In genomic region chr17:55968210-55968609, GRCm38 (mm10) we compare ENCODE assay signal across 12 mouse cellular contexts. TPM values are rescaled to one million over a fixed set of nuclear protein-coding genes. Genes with fewer than 3 reads are reported as not detected.
DNase-seq lines count a peak whose midpoint lies in the region; ATAC-seq and TF ChIP-seq lines count a peak whose summit lies in the region.
"Had no signal": no experiment of that assay in that cellular context is flagged by ENCODE, and none has a peak within 500 bp of the region (broad histone marks: within the 10 kb centered on the region; RNA-seq: fewer than 3 reads in every experiment).

No protein-coding gene starts in this region.

- no peak overlapping the region for H3K4me3 ChIP-seq in kidney, adult 2 months (ENCODE audit: insufficient read depth, low read depth, low read length)
- H3K4me3 ChIP-seq in kidney, embryonic 14.5 days (ENCODE audit: low read length): no peak overlapping the region
- H3K4me3 ChIP-seq in heart, embryonic 13.5 days: no peak overlapping the region
- no peak overlapping the region for H3K4me3 ChIP-seq in hindbrain, embryonic 14.5 days (replicated peaks; ENCODE audit: low read length)
- H3K4me3 ChIP-seq in midbrain, embryonic 15.5 days: no peak overlapping the region
- H3K4me3 ChIP-seq in intestine, postnatal 0 days (ENCODE audit: low read depth, low read length): no peak overlapping the region
- H3K4me3 ChIP-seq: erythroblast, embryonic 14.5 days; limb, embryonic 13.5 days had no signal

- H3K4me1 ChIP-seq in kidney, adult 2 months (ENCODE audit: control insufficient read depth, insufficient read depth, low read length): peaks cover 7% of the 10 kb centered on the region; the same call in 1 of the 2 replicates
- H3K4me1 ChIP-seq in kidney, embryonic 14.5 days (ENCODE audit: control insufficient read depth, insufficient read depth, low read length): peaks cover 10% of the 10 kb centered on the region; the same call in 1 of the 2 replicates
- H3K4me1 ChIP-seq in heart, embryonic 13.5 days: peaks cover 39% of the 10 kb centered on the region
- H3K4me1 ChIP-seq in hindbrain, embryonic 14.5 days (replicated peaks; ENCODE audit: control insufficient read depth, insufficient read depth, low read length): peaks cover 30% of the 10 kb centered on the region
- peaks cover 47% of the 10 kb centered on the region for H3K4me1 ChIP-seq in midbrain, embryonic 15.5 days
- 0 out of 2 replicates have a peak, but pooled peaks cover 4% of the 10 kb centered on the region for H3K4me1 ChIP-seq in intestine, postnatal 0 days (replicated peaks; ENCODE audit: control insufficient read depth, insufficient read depth, low read length)

- no peak overlapping the region for H3K4me2 ChIP-seq in kidney, embryonic 14.5 days (replicated peaks; ENCODE audit: low read depth, low read length)
- no peak overlapping the region for H3K4me2 ChIP-seq in heart, embryonic 13.5 days
- H3K4me2 ChIP-seq in hindbrain, embryonic 14.5 days (replicated peaks): no peak overlapping the region
- H3K4me2 ChIP-seq in midbrain, embryonic 15.5 days: no peak overlapping the region
- no peak overlapping the region for H3K4me2 ChIP-seq in intestine, postnatal 0 days (replicated peaks; ENCODE audit: low read depth)
- H3K4me2 ChIP-seq: limb, embryonic 13.5 days had no signal

- H3K9ac ChIP-seq in kidney, embryonic 14.5 days (ENCODE audit: low read depth, low read length): no peak overlapping the region
- H3K9ac ChIP-seq in heart, embryonic 13.5 days: peak overlapping the region; percentile 52; the same call in 1 of the 2 replicates
- H3K9ac ChIP-seq in hindbrain, embryonic 14.5 days: peak overlapping the region; percentile 9; the same call in 1 of the 2 replicates
- H3K9ac ChIP-seq in midbrain, embryonic 15.5 days: no peak overlapping the region
- H3K9ac ChIP-seq in intestine, postnatal 0 days (ENCODE audit: low read depth, low read length): no peak overlapping the region
- H3K9ac ChIP-seq: limb, embryonic 13.5 days had no signal

- ATAC-seq in kidney, embryonic 14.5 days (ENCODE audit: low FRiP score, low TSS enrichment): no peak
- ATAC-seq in heart, embryonic 13.5 days (ENCODE audit: extremely low read depth, insufficient number of reproducible peaks, low FRiP score, low TSS enrichment): no peak
- no peak for ATAC-seq in hindbrain, embryonic 14.5 days (ENCODE audit: low FRiP score)
- no peak for ATAC-seq in midbrain, embryonic 15.5 days (replicated peaks)
- no peak for ATAC-seq in intestine, postnatal 0 days

- no peaks in the 10 kb centered on the region for H3K27me3 ChIP-seq in kidney, adult 2 months (replicated peaks; ENCODE audit: control insufficient read depth, insufficient read depth, low read length)
- H3K27me3 ChIP-seq in kidney, embryonic 14.5 days (ENCODE audit: control insufficient read depth, insufficient read depth, low read length): no peaks in the 10 kb centered on the region
- peaks cover 35% of the 10 kb centered on the region for H3K27me3 ChIP-seq in heart, embryonic 13.5 days (replicated peaks)
- H3K27me3 ChIP-seq in hindbrain, embryonic 14.5 days (ENCODE audit: control insufficient read depth, insufficient read depth, low read length): no peaks in the 10 kb centered on the region
- no peaks in the 10 kb centered on the region for H3K27me3 ChIP-seq in midbrain, embryonic 15.5 days (replicated peaks)
- H3K27me3 ChIP-seq in intestine, postnatal 0 days (replicated peaks; ENCODE audit: control insufficient read depth, insufficient read depth, low read length): peaks cover 20% of the 10 kb centered on the region
- H3K27me3 ChIP-seq: CH12.LX had no signal

- 60% methylated on average over 7 of the region's 7 CpGs for WGBS in kidney, adult 2 months
- WGBS in kidney, embryonic 14.5 days: 72% methylated on average over 7 of the region's 7 CpGs
- WGBS in heart, embryonic 13.5 days: 27% methylated on average over 7 of the region's 7 CpGs
- WGBS in hindbrain, embryonic 14.5 days: 40% methylated on average over 7 of the region's 7 CpGs
- 43% methylated on average over 7 of the region's 7 CpGs for WGBS in midbrain, embryonic 15.5 days
- 73% methylated on average over 7 of the region's 7 CpGs for WGBS in intestine, postnatal 0 days

- H3K36me3 ChIP-seq in kidney, adult 2 months (ENCODE audit: control insufficient read depth, insufficient read depth, low read length): no peaks in the 10 kb centered on the region
- peaks cover 34% of the 10 kb centered on the region for H3K36me3 ChIP-seq in kidney, embryonic 14.5 days (ENCODE audit: control insufficient read depth, insufficient read depth, low read length)
- H3K36me3 ChIP-seq in heart, embryonic 13.5 days: peaks cover 49% of the 10 kb centered on the region
- H3K36me3 ChIP-seq in hindbrain, embryonic 14.5 days (replicated peaks; ENCODE audit: control insufficient read depth, insufficient read depth): peaks cover 40% of the 10 kb centered on the region
- no peaks in the 10 kb centered on the region; the same call in 1 of the 2 replicates for H3K36me3 ChIP-seq in midbrain, embryonic 15.5 days (replicated peaks)
- peaks cover 32% of the 10 kb centered on the region for H3K36me3 ChIP-seq in intestine, postnatal 0 days (ENCODE audit: control insufficient read depth, insufficient read depth)

- no peak for TF ChIP-seq POLR2A in kidney, adult 2 months (IDR thresholded peaks at IDR 0.05; ENCODE audit: low read depth, low read length)

- H3K27ac ChIP-seq in kidney, adult 2 months (ENCODE audit: insufficient read depth, low read depth, low read length): no peak overlapping the region
- H3K27ac ChIP-seq in kidney, embryonic 14.5 days (ENCODE audit: low read depth, low read length): no peak overlapping the region
- H3K27ac ChIP-seq in heart, embryonic 13.5 days (replicated peaks): peak overlapping the region; percentile 24; the same call in 1 of the 2 replicates
- H3K27ac ChIP-seq in hindbrain, embryonic 14.5 days: peak overlapping the region; percentile 90; the same call in 1 of the 2 replicates
- H3K27ac ChIP-seq in midbrain, embryonic 15.5 days: peak overlapping the region; percentile 89
- H3K27ac ChIP-seq in intestine, postnatal 0 days (ENCODE audit: low read depth, low read length): no peak overlapping the region
- H3K27ac ChIP-seq: limb, embryonic 13.5 days had no signal

- no peaks in the 10 kb centered on the region for H3K9me3 ChIP-seq in kidney, embryonic 14.5 days (ENCODE audit: control insufficient read depth, low read length)
- no peaks in the 10 kb centered on the region for H3K9me3 ChIP-seq in heart, embryonic 13.5 days
- no peaks in the 10 kb centered on the region for H3K9me3 ChIP-seq in hindbrain, embryonic 14.5 days (ENCODE audit: control insufficient read depth, low read length)
- no peaks in the 10 kb centered on the region for H3K9me3 ChIP-seq in midbrain, embryonic 15.5 days
- no peaks in the 10 kb centered on the region for H3K9me3 ChIP-seq in intestine, postnatal 0 days (ENCODE audit: control insufficient read depth)
- H3K9me3 ChIP-seq: limb, embryonic 13.5 days had no signal

- TF ChIP-seq CTCF in kidney, adult 2 months (conservative IDR thresholded peaks at IDR 0.05; ENCODE audit: insufficient read depth, insufficient read length, low read depth, low read length): no peak
- TF ChIP-seq CTCF in intestine, postnatal 0 days (IDR thresholded peaks at IDR 0.05; ENCODE audit: low read depth): no peak

- peak; percentile 60 for DNase-seq in kidney, adult 2 months
- DNase-seq in hindbrain, embryonic 14.5 days (ENCODE audit: low spot score): no peak
- no peak for DNase-seq in thymus, postnatal 4 days
- DNase-seq in urinary bladder, postnatal 4 days (ENCODE audit: low spot score in 2 of 2): no peak
- DNase-seq: right cerebral cortex, postnatal 4 days had no signal

RNA-seq across cellular contexts. Expression of gene Shd, which starts 2.1 kb away (rescaled TPM):
- 22.4 and 31.3 TPM in 2 replicates for polyA plus RNA-seq in kidney, adult 2 months (2012; rRNA removed)
- 22.3 and 27.0 TPM in 2 replicates for polyA plus RNA-seq in kidney, embryonic 14.5 days (2014; fragmentation: Nextera tagmentation; extraction: Ambion mirVana)
- polyA plus RNA-seq in heart, embryonic 13.5 days (2015; fragmentation: Nextera tagmentation; extraction: Ambion mirVana): 7.9 and 8.7 TPM in 2 replicates
- polyA plus RNA-seq in hindbrain, embryonic 14.5 days (2014; fragmentation: Nextera tagmentation; extraction: Ambion mirVana): 149 and 167 TPM in 2 replicates
- polyA plus RNA-seq in midbrain, embryonic 15.5 days (2015; fragmentation: Nextera tagmentation; extraction: Ambion mirVana): 209 and 217 TPM in 2 replicates
- polyA plus RNA-seq in intestine, postnatal 0 days (2015; fragmentation: Nextera tagmentation; extraction: Ambion mirVana): 2.7 and 2.9 TPM in 2 replicates
- polyA plus RNA-seq: erythroblast, embryonic 14.5 days had no signal

RNA-seq across cellular contexts. Expression of gene Yju2, which starts 9.3 kb away (rescaled TPM):
- 7.2 and 7.7 TPM in 2 replicates for polyA plus RNA-seq in kidney, adult 2 months (2012; rRNA removed)
- 24.3 and 27.9 TPM in 2 replicates for polyA plus RNA-seq in kidney, embryonic 14.5 days (2014; fragmentation: Nextera tagmentation; extraction: Ambion mirVana)
- 18.0 and 18.8 TPM in 2 replicates for polyA plus RNA-seq in heart, embryonic 13.5 days (2015; fragmentation: Nextera tagmentation; extraction: Ambion mirVana)
- 15.9 and 18.1 TPM in 2 replicates for polyA plus RNA-seq in hindbrain, embryonic 14.5 days (2014; fragmentation: Nextera tagmentation; extraction: Ambion mirVana)
- 24.5 and 25.4 TPM in 2 replicates for polyA plus RNA-seq in midbrain, embryonic 15.5 days (2015; fragmentation: Nextera tagmentation; extraction: Ambion mirVana)
- polyA plus RNA-seq in intestine, postnatal 0 days (2015; fragmentation: Nextera tagmentation; extraction: Ambion mirVana): 10.2 and 10.9 TPM in 2 replicates

RNA-seq across cellular contexts. Expression of gene Ebi3, which starts 15.8 kb away (rescaled TPM):
- 3.1 and 3.5 TPM in 2 replicates for polyA plus RNA-seq in kidney, adult 2 months (2012; rRNA removed)
- 2.0 and 2.2 TPM in 2 replicates for polyA plus RNA-seq in kidney, embryonic 14.5 days (2014; fragmentation: Nextera tagmentation; extraction: Ambion mirVana)
- polyA plus RNA-seq in heart, embryonic 13.5 days (2015; fragmentation: Nextera tagmentation; extraction: Ambion mirVana): 0.34 and 1.3 TPM in 2 replicates
- polyA plus RNA-seq in hindbrain, embryonic 14.5 days (2014; fragmentation: Nextera tagmentation; extraction: Ambion mirVana): 5.6 and 8.1 TPM in 2 replicates
- polyA plus RNA-seq in midbrain, embryonic 15.5 days (2015; fragmentation: Nextera tagmentation; extraction: Ambion mirVana): 7.4 and 8.3 TPM in 2 replicates
- 1.5 and 1.6 TPM in 2 replicates for polyA plus RNA-seq in intestine, postnatal 0 days (2015; fragmentation: Nextera tagmentation; extraction: Ambion mirVana)

RNA-seq across cellular contexts. Expression of gene Fsd1, which starts 18.1 kb away (rescaled TPM):
- polyA plus RNA-seq in kidney, adult 2 months (2012; rRNA removed): 0.36 and 0.48 TPM in 2 replicates
- polyA plus RNA-seq in kidney, embryonic 14.5 days (2014; fragmentation: Nextera tagmentation; extraction: Ambion mirVana): 20.7 and 25.7 TPM in 2 replicates
- polyA plus RNA-seq in heart, embryonic 13.5 days (2015; fragmentation: Nextera tagmentation; extraction: Ambion mirVana): 4.5 and 5.0 TPM in 2 replicates
- polyA plus RNA-seq in hindbrain, embryonic 14.5 days (2014; fragmentation: Nextera tagmentation; extraction: Ambion mirVana): 167 and 175 TPM in 2 replicates
- 203 and 208 TPM in 2 replicates for polyA plus RNA-seq in midbrain, embryonic 15.5 days (2015; fragmentation: Nextera tagmentation; extraction: Ambion mirVana)
- polyA plus RNA-seq in intestine, postnatal 0 days (2015; fragmentation: Nextera tagmentation; extraction: Ambion mirVana): 3.6 and 4.2 TPM in 2 replicates
- polyA plus RNA-seq: erythroblast, embryonic 14.5 days had no signal

RNA-seq across cellular contexts. Expression of gene Zfp119b, which starts 18.9 kb away (rescaled TPM):
- 0.46 and 0.69 TPM in 2 replicates for polyA plus RNA-seq in kidney, adult 2 months (2012; rRNA removed)
- polyA plus RNA-seq in kidney, embryonic 14.5 days (2014; fragmentation: Nextera tagmentation; extraction: Ambion mirVana): 6.8 and 6.9 TPM in 2 replicates
- polyA plus RNA-seq in heart, embryonic 13.5 days (2015; fragmentation: Nextera tagmentation; extraction: Ambion mirVana): 3.6 and 4.3 TPM in 2 replicates
- polyA plus RNA-seq in hindbrain, embryonic 14.5 days (2014; fragmentation: Nextera tagmentation; extraction: Ambion mirVana): 9.4 and 10.5 TPM in 2 replicates
- polyA plus RNA-seq in midbrain, embryonic 15.5 days (2015; fragmentation: Nextera tagmentation; extraction: Ambion mirVana): 9.6 and 10.2 TPM in 2 replicates
- polyA plus RNA-seq in intestine, postnatal 0 days (2015; fragmentation: Nextera tagmentation; extraction: Ambion mirVana): 3.4 and 3.7 TPM in 2 replicates
- polyA plus RNA-seq: erythroblast, embryonic 14.5 days had no signal

Comparison
In these comparisons a context has a peak if more than half of its experiments do, and no peak if none do; other contexts are left out.
1. H3K27ac ChIP-seq: peak in heart, embryonic 13.5 days (single experiment), hindbrain, embryonic 14.5 days (single experiment) and midbrain, embryonic 15.5 days (single experiment); none in kidney, adult 2 months (single experiment), kidney, embryonic 14.5 days (single experiment) and intestine, postnatal 0 days (single experiment).
2. H3K9ac ChIP-seq: peak in heart, embryonic 13.5 days (single experiment) and hindbrain, embryonic 14.5 days (single experiment); none in kidney, embryonic 14.5 days (single experiment), midbrain, embryonic 15.5 days (single experiment) and intestine, postnatal 0 days (single experiment).